Mouse (Mus musculus) MEL (cell line): ENCODE results near the gene Galnt10.

Source experiments
- BHLHE40 ChIP-seq: IDR thresholded peaks from 2 replicates; pipeline ENCODE4 v1.6.1; 2012; ENCODE audit warnings: low read depth, mild to moderate bottlenecking, inconsistent platforms, low read length, improper control_type of control experiment, borderline replicate concordance
- CHD1 ChIP-seq: IDR thresholded peaks from 2 replicates; pipeline ENCODE4 v1.6.1; 2012; ENCODE audit warnings: low read depth, mild to moderate bottlenecking, inconsistent platforms, low read length, improper control_type of control experiment
- CTCF ChIP-seq, 3 experiments: IDR thresholded peaks in 2 of 3; conservative IDR thresholded peaks in 1 of 3; 2 replicates each; pipeline ENCODE4 v1.5.1; 2011 to 2012; ENCODE audit warnings: low read length in 3 of 3, low read depth in 2 of 3, mild to moderate bottlenecking in 2 of 3, improper control_type of control experiment in 1 of 3, inconsistent platforms in 1 of 3, mixed read lengths in 1 of 3, moderate library complexity in 1 of 3; ENCODE audit not compliant: control insufficient read depth in 1 of 3, insufficient read depth in 1 of 3, poor library complexity in 1 of 3, severe bottlenecking in 1 of 3
- EP300 ChIP-seq, 2 experiments: IDR thresholded peaks; 2 replicates each; pipeline ENCODE4 v1.6.1; 2011; ENCODE audit warnings: improper control_type of control experiment in 2 of 2, low read length in 2 of 2, low read depth in 1 of 2, mild to moderate bottlenecking in 1 of 2
- GATA1 ChIP-seq: IDR thresholded peaks from 2 replicates; pipeline ENCODE4 v1.6.1; 2011; ENCODE audit warnings: low read depth, low read length, improper control_type of control experiment
- HCFC1 ChIP-seq: IDR thresholded peaks from 2 replicates; pipeline ENCODE4 v1.6.1; 2012; ENCODE audit warnings: low read depth, mild to moderate bottlenecking, inconsistent platforms, low read length, improper control_type of control experiment, moderate library complexity
- MAFK ChIP-seq: IDR thresholded peaks from 2 replicates; pipeline ENCODE4 v1.6.1; 2011; ENCODE audit warnings: low read depth, mild to moderate bottlenecking, low read length, improper control_type of control experiment, borderline replicate concordance
- MAX ChIP-seq: IDR thresholded peaks from 2 replicates; pipeline ENCODE4 v1.6.1; 2011; ENCODE audit warnings: low read length, improper control_type of control experiment
- MAZ ChIP-seq: IDR thresholded peaks from 2 replicates; pipeline ENCODE4 v1.6.1; 2012; ENCODE audit warnings: low read depth, mild to moderate bottlenecking, inconsistent platforms, low read length, improper control_type of control experiment
- POLR2A ChIP-seq, 2 experiments: IDR thresholded peaks; 2 replicates each; pipeline ENCODE4 v1.6.1; 2011 to 2012; ENCODE audit warnings: low read length in 2 of 2, mild to moderate bottlenecking in 2 of 2, control low read depth in 1 of 2, improper control_type of control experiment in 1 of 2, low read depth in 1 of 2, moderate library complexity in 1 of 2; ENCODE audit not compliant: control insufficient read depth in 1 of 2, insufficient read depth in 1 of 2, poor library complexity in 1 of 2
- POLR2AphosphoS5 ChIP-seq: IDR thresholded peaks from 2 replicates; pipeline ENCODE4 v1.6.1; 2012; ENCODE audit warnings: low read depth, borderline replicate concordance, mild to moderate bottlenecking, inconsistent platforms, low read length, moderate library complexity, mixed read lengths
- ZKSCAN1 ChIP-seq: IDR thresholded peaks from 2 replicates; pipeline ENCODE4 v1.6.1; 2012; ENCODE audit warnings: low read depth, mild to moderate bottlenecking, inconsistent platforms, low read length, improper control_type of control experiment, moderate library complexity

DNA sequence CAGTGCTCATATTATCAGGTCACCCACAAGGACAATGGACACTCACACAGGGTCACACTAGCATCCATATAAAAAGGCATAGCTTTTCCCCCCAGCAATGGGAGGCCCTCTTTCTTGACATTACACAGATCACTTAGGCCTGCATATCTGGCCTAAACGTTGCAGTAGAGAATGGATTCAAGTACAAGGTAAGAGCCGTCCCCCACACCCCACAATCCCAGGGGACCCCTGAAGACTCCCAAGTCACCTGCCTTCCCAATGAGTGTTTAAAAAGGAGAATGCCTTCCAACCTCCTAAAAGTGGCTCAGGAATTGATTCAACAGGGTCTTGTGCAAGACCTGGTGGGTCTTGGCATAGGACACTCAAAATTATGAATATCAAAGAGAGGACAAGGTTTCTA, 190.1 kb downstream of the Galnt10 start:
- TF ChIP-seq POLR2AphosphoS5: no peak
- no peak for TF ChIP-seq MAX
- TF ChIP-seq POLR2A (IDR thresholded peaks at IDR 0.05; ENCODE audit: control insufficient read depth in 1 of 2, insufficient read depth in 1 of 2, low read depth in 1 of 2, low read length in 2 of 2, poor library complexity in 1 of 2): no peak
- no peak for TF ChIP-seq MAZ
- TF ChIP-seq HCFC1: no peak
- TF ChIP-seq CTCF (IDR thresholded peaks at IDR 0.05 in 2 of 3, conservative IDR thresholded peaks at IDR 0.05 in 1 of 3; ENCODE audit: control insufficient read depth in 1 of 3, insufficient read depth in 1 of 3, low read depth in 2 of 3, low read length in 3 of 3, poor library complexity in 1 of 3, severe bottlenecking in 1 of 3): no peak
- no peak for TF ChIP-seq ZKSCAN1
- TF ChIP-seq BHLHE40: no peak
- no peak for TF ChIP-seq EP300 (IDR thresholded peaks at IDR 0.05; ENCODE audit: low read depth in 1 of 2, low read length in 2 of 2)
- TF ChIP-seq GATA1: no peak
- TF ChIP-seq MAFK: no peak
- no peak for TF ChIP-seq CHD1
